Mouse (Mus musculus) MN1 (cell line): Measurements from ENCODE around the gene Slc38a5.

ENCODE experiments used
- DNase-seq: peaks from one replicate; pipeline ENCODE4 v3.0.0-alpha.2; 2016; ENCODE audit warnings: low spot score

Gene Slc38a5

GRCm38 (mm10) chrX:8271083-8271820 lies at the start of gene Slc38a5:
Gene Slc38a5 (plus strand): TSS chrX:8271133.
- no peak for DNase-seq

DNA sequence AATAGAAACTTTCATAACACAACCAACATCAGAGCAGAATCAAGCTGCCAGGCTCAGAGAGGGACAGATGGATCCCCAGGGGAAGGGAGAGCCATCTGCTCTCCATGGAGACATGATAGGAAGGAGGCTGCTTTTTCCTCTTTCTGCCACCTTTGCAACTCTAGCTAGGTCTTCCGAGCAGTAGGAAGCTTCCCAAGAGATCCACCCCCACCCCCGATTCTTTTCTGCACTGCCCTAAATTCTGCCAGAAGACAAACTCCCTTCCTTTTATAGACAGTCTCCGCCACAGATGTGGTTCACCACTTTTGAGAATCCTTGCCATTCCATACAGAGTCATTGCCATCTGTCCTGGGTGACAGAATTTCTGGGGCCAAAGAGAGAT lies 48.6 kb upstream of the Slc38a5 start:
- DNase-seq, result no peak

GRCm38 (mm10) chrX:8222678-8223421 lies 48.1 kb upstream of the Slc38a5 start:
- DNase-seq, result no peak

- DNase-seq, result no peak
These were observed 47.5 kb upstream of the Slc38a5 start for GRCm38 (mm10) chrX:8223473-8223872.

DNA sequence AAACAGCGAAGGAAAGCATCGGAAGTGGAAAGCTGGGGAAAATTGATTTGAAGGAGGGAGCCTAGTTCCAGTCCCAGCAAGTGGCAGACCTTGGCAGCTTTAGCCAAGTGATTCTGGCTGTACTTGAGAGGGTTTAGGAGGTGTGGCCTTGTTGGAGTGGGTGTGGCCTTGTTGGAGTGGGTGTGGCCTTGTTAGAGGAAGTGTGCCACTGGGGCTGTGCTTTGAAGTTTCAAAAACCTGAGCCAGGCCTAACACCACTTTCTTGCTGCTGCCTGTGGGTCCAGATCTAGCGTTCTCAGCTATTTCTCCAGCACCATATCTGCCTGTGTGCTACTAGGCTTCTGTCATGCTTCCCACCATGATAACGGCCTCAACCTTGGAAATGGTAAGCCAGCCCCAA lies 40.7 kb upstream of the Slc38a5 start:
- DNase-seq, result no peak

GRCm38 (mm10) chrX:8233602-8234001 lies 37.3 kb upstream of the Slc38a5 start:
- DNase-seq, result no peak

DNA sequence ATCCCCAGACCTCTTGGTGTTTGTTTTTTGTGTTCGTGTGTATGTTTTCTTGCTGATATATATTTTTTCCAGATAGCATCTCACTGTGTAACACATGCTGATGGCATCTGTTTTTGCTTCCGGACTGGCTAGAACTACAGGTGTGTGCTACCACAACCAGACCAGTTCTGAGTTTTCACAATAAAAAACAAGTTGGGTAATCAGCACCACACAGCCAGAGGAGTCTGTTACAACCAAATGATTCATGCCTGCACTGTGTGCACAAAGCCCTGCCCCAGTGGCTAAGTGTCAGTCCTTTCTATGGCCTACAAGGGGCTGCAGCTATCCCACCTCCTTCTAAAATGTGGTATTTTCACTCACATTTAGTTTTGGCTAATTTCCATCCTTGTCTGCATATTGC lies 34.2 kb upstream of the Slc38a5 start:
- no peak for DNase-seq

DNA sequence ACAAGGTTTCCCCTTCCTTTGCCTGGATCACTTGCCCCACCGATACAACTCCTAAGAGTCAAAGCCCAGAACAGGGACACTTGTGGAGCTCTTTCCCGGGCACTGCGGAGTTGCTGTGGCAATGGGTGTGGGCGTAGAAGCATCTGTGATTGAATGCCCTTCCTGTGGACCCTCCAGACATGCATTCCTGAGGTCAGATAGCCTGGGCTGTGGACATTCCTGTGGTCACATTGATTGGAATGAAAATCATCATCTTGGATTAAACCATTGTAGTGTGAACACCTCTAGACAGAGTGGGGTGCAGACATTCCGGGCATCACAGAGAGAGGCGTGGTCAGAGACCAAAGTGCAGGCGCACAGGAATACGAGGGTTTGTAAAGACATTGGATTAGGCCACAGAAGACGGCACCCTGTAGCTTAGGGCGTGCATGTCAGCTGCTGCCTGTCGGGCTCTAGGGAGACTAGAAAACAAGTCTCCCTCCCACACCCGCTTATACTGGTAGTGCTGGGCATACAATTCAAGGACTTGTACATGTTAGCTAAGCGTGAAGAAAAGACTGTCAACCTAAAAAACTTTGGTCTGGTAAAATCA lies 32.0 kb upstream of the Slc38a5 start:
- DNase-seq, result no peak

- no peak for DNase-seq
These were observed 23.3 kb upstream of the Slc38a5 start for GRCm38 (mm10) chrX:8247680-8248079.

DNA sequence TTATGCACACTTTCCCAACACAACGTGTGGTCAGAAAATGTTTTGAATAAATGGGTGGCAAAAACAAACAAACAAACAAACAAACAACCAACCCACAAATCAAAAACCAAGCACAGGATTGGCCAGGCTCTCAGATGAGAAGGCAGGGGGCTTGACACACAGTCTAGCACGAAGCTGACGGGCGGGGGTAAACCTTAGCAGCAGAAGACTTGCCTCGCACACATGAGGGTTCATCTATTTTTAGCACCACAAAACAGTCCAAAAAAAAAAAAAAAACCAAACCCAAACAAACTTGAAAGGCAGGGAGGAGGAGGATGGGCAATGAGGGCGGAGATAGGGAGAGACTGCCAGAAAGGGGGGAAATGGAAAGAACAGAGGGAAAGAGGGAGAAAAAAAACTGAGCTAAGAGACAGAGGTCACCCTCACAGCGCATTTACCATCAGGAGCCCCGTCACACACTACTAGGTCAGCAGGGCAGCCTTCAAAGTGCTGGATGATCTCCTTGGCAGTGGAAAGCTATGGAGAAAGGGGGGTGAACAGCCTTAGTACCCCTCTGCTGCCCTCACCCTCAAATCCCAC lies 22.3 kb upstream of the Slc38a5 start:
- no peak for DNase-seq

- DNase-seq, result no peak
These were observed 19.1 kb upstream of the Slc38a5 start for GRCm38 (mm10) chrX:8251789-8252333.

- peak; percentile 71 for DNase-seq
These were observed 18.3 kb upstream of the Slc38a5 start, which contains the start of gene Ftsj1 for GRCm38 (mm10) chrX:8252334-8253285. Gene Ftsj1 (minus strand): TSS chrX:8252406.

GRCm38 (mm10) chrX:8253711-8254110 lies 17.2 kb upstream of the Slc38a5 start:
- DNase-seq, result no peak

- DNase-seq, result no peak
These were observed 15.1 kb upstream of the Slc38a5 start for GRCm38 (mm10) chrX:8255807-8256206.

GRCm38 (mm10) chrX:8259478-8259877 lies 11.5 kb upstream of the Slc38a5 start:
- DNase-seq, result no peak

GRCm38 (mm10) chrX:8263156-8263804 lies 7.7 kb upstream of the Slc38a5 start:
- no peak for DNase-seq

GRCm38 (mm10) chrX:8264222-8264621 lies 6.7 kb upstream of the Slc38a5 start:
- no peak for DNase-seq

DNA sequence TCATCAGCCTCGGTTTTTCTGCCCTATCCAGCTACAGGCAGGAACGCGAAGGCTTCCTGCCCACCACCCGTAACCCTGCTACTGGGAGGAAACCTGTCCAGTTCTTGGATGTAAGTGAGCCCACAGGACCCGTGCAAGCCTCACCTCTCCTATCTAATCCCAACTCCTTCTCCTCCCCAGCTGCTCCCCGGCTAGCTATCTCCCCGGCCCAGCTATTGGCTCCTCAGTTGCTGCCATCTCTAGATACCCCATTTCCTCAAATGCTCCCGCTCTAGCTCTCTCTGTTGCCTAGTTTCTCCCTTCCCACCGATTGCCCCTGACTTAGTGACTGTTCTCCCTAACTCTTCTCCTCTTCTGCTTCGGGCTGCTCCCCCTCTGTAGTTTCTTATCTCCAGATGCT lies 1.1 kb downstream of the Slc38a5 start:
- no peak for DNase-seq

DNA sequence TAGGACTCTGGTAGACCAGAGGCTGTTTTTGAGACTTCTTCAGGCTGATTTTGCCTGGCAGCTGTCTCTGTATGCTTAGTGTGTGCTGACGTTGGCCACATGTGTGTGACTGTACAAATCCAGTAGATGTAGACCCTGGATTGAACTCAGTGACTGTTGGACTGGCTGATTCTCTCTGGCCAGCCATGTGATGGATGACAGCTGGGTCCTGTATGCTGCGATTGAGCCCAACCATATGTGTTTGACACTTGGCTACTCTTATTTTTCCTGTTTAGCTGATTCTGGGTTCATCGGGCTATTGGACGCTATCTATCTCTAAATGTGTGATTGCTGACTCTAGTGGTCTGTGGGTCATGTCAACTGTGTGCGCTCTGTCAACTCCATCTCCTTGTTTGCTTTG lies 3.1 kb downstream of the Slc38a5 start:
- no peak for DNase-seq

- DNase-seq, result no peak
These were observed 17.7 kb downstream of the Slc38a5 start for GRCm38 (mm10) chrX:8288621-8289020.

DNA sequence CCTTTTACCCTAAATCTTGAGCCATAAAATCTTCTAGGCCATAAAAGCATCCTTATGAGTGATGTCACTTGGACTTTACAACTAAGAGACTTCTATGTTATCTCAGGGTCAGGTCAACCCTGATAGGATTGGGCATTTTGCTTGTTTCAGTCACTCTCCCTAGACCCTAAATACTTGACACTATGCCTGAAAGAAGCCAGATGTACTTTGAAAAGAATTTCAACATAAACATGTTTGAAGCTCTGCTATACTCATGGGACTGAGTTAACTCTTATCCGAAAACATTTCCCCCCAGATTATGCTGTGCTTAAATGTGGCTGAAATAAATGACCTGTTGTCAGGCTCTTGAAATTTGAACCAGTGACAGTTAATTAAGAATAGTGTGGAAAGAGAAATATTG lies 38.4 kb downstream of the Slc38a5 start:
- DNase-seq, result no peak
